Mouse (Mus musculus) spleen, adult 2 months (tissue): ENCODE measurements around the gene Nedd8. TPM values are rescaled to one million over a fixed set of nuclear protein-coding genes. Genes with fewer than 3 reads are reported as not detected.

Experiments
- DNase-seq, 2 experiments: peaks; one replicate each; pipeline versions ENCODE4 v3.0.0 to v3.0.0-alpha.2; 2012 to 2021; ENCODE audit warnings: low spot score in 2 of 2, low read depth in 1 of 2
- H3K27ac ChIP-seq: fragments of 200-500 bp; 2 replicates; pipeline ENCODE4 v1.5.1; 2012; ENCODE audit warnings: low read length, inconsistent platforms; ENCODE audit not compliant: insufficient read depth
- H3K27me3 ChIP-seq: fragments of 200-500 bp; 2 replicates; pipeline ENCODE4 v1.6.1; 2012; ENCODE audit warnings: mild to moderate bottlenecking, moderate library complexity, low read length, inconsistent platforms; ENCODE audit not compliant: control insufficient read depth, insufficient read depth
- H3K36me3 ChIP-seq: fragments of 200-500 bp; 2 replicates; pipeline ENCODE4 v1.6.1; 2012; ENCODE audit warnings: mild to moderate bottlenecking, low read length, inconsistent platforms; ENCODE audit not compliant: control insufficient read depth, insufficient read depth
- H3K4me1 ChIP-seq: fragments of 200-500 bp; 2 replicates; pipeline ENCODE4 v1.6.1; 2011; ENCODE audit warnings: inconsistent platforms; ENCODE audit not compliant: control insufficient read depth, insufficient read depth, insufficient read length
- H3K4me3 ChIP-seq: fragments of 200-500 bp; 2 replicates; pipeline ENCODE4 v1.5.1; 2011; ENCODE audit warnings: mild to moderate bottlenecking, inconsistent platforms; ENCODE audit not compliant: insufficient read depth, insufficient read length; ENCODE audit errors: extremely low read depth
- CTCF ChIP-seq: fragments of 200-500 bp; IDR thresholded peaks from 2 replicates; pipeline ENCODE4 v1.5.1; 2011; ENCODE audit warnings: mild to moderate bottlenecking, inconsistent platforms; ENCODE audit not compliant: insufficient read depth, insufficient read length, insufficient replicate concordance; ENCODE audit errors: extremely low read depth
- POLR2A ChIP-seq: fragments of 200-500 bp; IDR thresholded peaks from 2 replicates; pipeline ENCODE4 v1.6.1; 2011; ENCODE audit warnings: low read depth, low read length, inconsistent platforms
- WGBS: fragments of 180-500 bp; shearing (Covaris S2); methylation state at CpG from one replicate; pipeline ENCODE4 v1.1.7; 2018; 5-methylcytosine and 5-hydroxymethylcytosine counted together
- polyA plus RNA-seq: library from polyadenylated mRNA; depleted of rRNA; stranded (reverse); fragments of >200 nt; gene quantifications from 2 replicates; pipeline ENCODE4 v1.2.3, GENCODE M21; 2012

Nedd8 gene
- polyA plus RNA-seq, 1 experiment = 177 TPM

- no peak for TF ChIP-seq POLR2A
- TF ChIP-seq CTCF = no peak
- H3K4me1 ChIP-seq = no peaks in the 10 kb centered on the region
- H3K27me3 ChIP-seq = 0 out of 2 replicates have a peak, but pooled peaks cover 3% of the 10 kb centered on the region
- peaks cover 24% of the 10 kb centered on the region for H3K36me3 ChIP-seq
- no peak overlapping the region for H3K27ac ChIP-seq
- 44% methylated on average over 6 of the region's 6 CpGs for WGBS
- DNase-seq = no peak
- no peak overlapping the region for H3K4me3 ChIP-seq
Measured at GRCm38 (mm10) chr14:55714893-55715292, 43.0 kb upstream of the Nedd8 start.

GRCm38 (mm10) chr14:55713729-55714122, 41.8 kb upstream of the Nedd8 start, which contains the start of gene Tgm1:
TSS of gene Tgm1 (minus strand) at chr14:55713926.
- Histone ChIP-seq H3K4me3 (no peak within 1 kb of the TSS), H3K27ac (no peak within 1 kb of the TSS), H3K36me3 (peaks cover 20% of the 10 kb centered on the region), H3K4me1 (no peaks in the 10 kb centered on the region), H3K27me3 (0 out of 2 replicates have a peak, but pooled peaks cover 3% of the 10 kb centered on the region)
- no peak for TF ChIP-seq POLR2A
- no peak for TF ChIP-seq CTCF
- WGBS = 28% methylated on average over 4 of the region's 4 CpGs
- DNase-seq = no peak

- H3K4me1 ChIP-seq = no peaks in the 10 kb centered on the region
- DNase-seq = no peak
- H3K36me3 ChIP-seq = peaks cover 15% of the 10 kb centered on the region
- no peak overlapping the region for H3K4me3 ChIP-seq
- WGBS = 24% methylated on average over 25 of the region's 25 CpGs
- TF ChIP-seq CTCF (no peak), POLR2A (no peak)
- H3K27me3 ChIP-seq = 0 out of 2 replicates have a peak, but pooled peaks cover 3% of the 10 kb centered on the region
- no peak overlapping the region for H3K27ac ChIP-seq
Measured at GRCm38 (mm10) chr14:55713007-55713728, 41.2 kb upstream of the Nedd8 start.

GRCm38 (mm10) chr14:55711786-55712185, 39.9 kb upstream of the Nedd8 start:
- Histone ChIP-seq H3K27ac (no peak overlapping the region), H3K4me3 (no peak overlapping the region), H3K4me1 (no peaks in the 10 kb centered on the region), H3K27me3 (0 out of 2 replicates have a peak, but pooled peaks cover 3% of the 10 kb centered on the region), H3K36me3 (peaks cover 5% of the 10 kb centered on the region)
- TF ChIP-seq CTCF (no peak), POLR2A (no peak)
- DNase-seq = no peak
- WGBS = 86% methylated on average over 7 of the region's 7 CpGs

GRCm38 (mm10) chr14:55709509-55709908, 37.6 kb upstream of the Nedd8 start:
- H3K4me3 ChIP-seq = no peak overlapping the region
- H3K27me3 ChIP-seq = 0 out of 2 replicates have a peak, but pooled peaks cover 3% of the 10 kb centered on the region
- no peak for DNase-seq
- H3K4me1 ChIP-seq = no peaks in the 10 kb centered on the region
- TF ChIP-seq POLR2A (no peak), CTCF (no peak)
- H3K36me3 ChIP-seq = no peaks in the 10 kb centered on the region
- 96% methylated on average over 4 of the region's 4 CpGs for WGBS
- no peak overlapping the region for H3K27ac ChIP-seq

GRCm38 (mm10) chr14:55707397-55707796, 35.5 kb upstream of the Nedd8 start:
- Histone ChIP-seq H3K27ac (no peak overlapping the region), H3K4me1 (no peaks in the 10 kb centered on the region), H3K36me3 (no peaks in the 10 kb centered on the region), H3K4me3 (no peak overlapping the region), H3K27me3 (no peaks in the 10 kb centered on the region)
- TF ChIP-seq POLR2A = no peak
- no peak for TF ChIP-seq CTCF
- 88% methylated on average over 5 of the region's 5 CpGs for WGBS
- DNase-seq = no peak

GRCm38 (mm10) chr14:55706051-55706600, 34.2 kb upstream of the Nedd8 start:
- Histone ChIP-seq H3K36me3 (no peaks in the 10 kb centered on the region), H3K27me3 (no peaks in the 10 kb centered on the region), H3K27ac (no peak overlapping the region), H3K4me3 (no peak overlapping the region), H3K4me1 (no peaks in the 10 kb centered on the region)
- WGBS = 83% methylated on average over 8 of the region's 8 CpGs
- no peak for DNase-seq
- TF ChIP-seq POLR2A = no peak
- no peak for TF ChIP-seq CTCF
